Mouse (Mus musculus) lung, postnatal 0 days (tissue): ENCODE data around the gene Taar7d.

Source experiments
- CTCF ChIP-seq: IDR thresholded peaks from 2 replicates; pipeline ENCODE4 v1.5.1; 2016; ENCODE audit warnings: antibody characterized with exemption, mild to moderate bottlenecking
- EP300 ChIP-seq: IDR thresholded peaks from 2 replicates; pipeline ENCODE4 v1.6.1; 2016; ENCODE audit warnings: antibody characterized with exemption, mild to moderate bottlenecking, control low read depth

DNA sequence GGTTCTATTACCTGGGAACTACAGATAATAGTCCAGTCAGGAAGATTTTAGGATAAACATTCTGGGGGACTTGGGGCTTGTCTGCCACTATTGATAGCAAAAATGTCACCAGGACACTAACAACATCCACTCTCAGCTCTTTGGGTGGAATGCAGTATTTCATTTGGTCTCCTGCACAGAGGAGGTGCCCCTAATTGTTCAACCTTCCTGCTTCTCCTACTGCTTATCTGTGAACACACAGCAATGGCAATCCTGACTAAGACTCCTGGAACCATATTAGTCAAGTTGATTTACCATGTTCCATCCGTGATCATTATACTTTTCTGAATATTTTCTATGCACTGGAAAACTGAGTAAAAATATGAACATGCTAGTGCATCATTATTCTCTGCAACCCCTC lies 18.9 kb upstream of the Taar7d start:
- no peak for TF ChIP-seq CTCF
- no peak for TF ChIP-seq EP300
